Mouse (Mus musculus): ENCODE measurements at regions not wholly inside any gene's neighbourhood (a gene's known extent, or its start where the extent isn't known, plus 50 kb on each side); places are given as distances from the start of the nearest gene placed in this dataset.

GRCm38 (mm10) chr15:36333857-36334256 lies 673.7 kb downstream of the Zfp706 start:
- Histone ChIP-seq H3K27me3 (replicated peaks; ENCODE audit: control insufficient read depth, insufficient read depth, low read length) (no peaks in the 10 kb centered on the region; the same call in 1 of the 2 replicates), H3K4me1 (replicated peaks; ENCODE audit: control insufficient read depth, insufficient read depth, low read length) (peaks cover 5% of the 10 kb centered on the region; the same call in 1 of the 2 replicates), H3K9me3 (ENCODE audit: control insufficient read depth, low read length) (no peaks in the 10 kb centered on the region), H3K9ac (ENCODE audit: low read depth, low read length) (no peak overlapping the region), H3K27ac (ENCODE audit: low read depth, low read length) (no peak overlapping the region), H3K36me3 (ENCODE audit: control insufficient read depth, insufficient read depth, low read length) (no peaks in the 10 kb centered on the region), H3K4me3 (ENCODE audit: low read depth, low read length) (no peak overlapping the region), H3K4me2 (no peak overlapping the region)
- no peak for ATAC-seq (replicated peaks; ENCODE audit: low FRiP score)
- no peak for DNase-seq (ENCODE audit: low spot score)
- WGBS: 39% methylated on average over 1 of the region's 1 CpGs

DNA sequence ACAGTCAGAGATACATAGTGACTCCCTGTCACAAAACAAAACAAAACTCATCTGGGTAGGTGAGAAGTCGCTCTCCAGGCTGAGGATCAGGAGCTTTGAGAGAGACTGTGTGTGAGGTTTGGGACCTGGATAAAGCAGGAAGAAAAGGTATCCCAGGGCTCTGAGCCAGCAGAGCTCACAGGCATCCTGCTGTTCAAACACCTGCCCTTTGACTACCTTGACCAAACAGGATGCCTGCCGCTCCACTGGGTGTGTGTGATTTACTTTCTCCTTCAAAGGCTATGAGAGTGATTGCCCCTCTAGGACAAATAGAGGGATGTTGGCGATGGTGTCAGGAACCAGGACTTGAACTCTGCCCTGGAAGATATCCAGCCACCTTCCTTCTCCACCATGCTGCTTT lies 674.3 kb downstream of the Zfp706 start:
- Histone ChIP-seq H3K9me3 (ENCODE audit: control insufficient read depth, low read length) (no peaks in the 10 kb centered on the region), H3K4me2 (no peak overlapping the region), H3K27ac (ENCODE audit: low read depth, low read length) (no peak overlapping the region), H3K4me1 (replicated peaks; ENCODE audit: control insufficient read depth, insufficient read depth, low read length) (peaks cover under 1% of the 10 kb centered on the region; the same call in 1 of the 2 replicates), H3K4me3 (ENCODE audit: low read depth, low read length) (no peak overlapping the region), H3K9ac (ENCODE audit: low read depth, low read length) (no peak overlapping the region), H3K36me3 (ENCODE audit: control insufficient read depth, insufficient read depth, low read length) (no peaks in the 10 kb centered on the region), H3K27me3 (replicated peaks; ENCODE audit: control insufficient read depth, insufficient read depth, low read length) (no peaks in the 10 kb centered on the region; the same call in 1 of the 2 replicates)
- no peak for DNase-seq (ENCODE audit: low spot score)
- ATAC-seq (replicated peaks; ENCODE audit: low FRiP score): no peak
- WGBS: 54% methylated on average over 3 of the region's 3 CpGs

All from liver, embryonic 11.5 days (tissue).